Mouse (Mus musculus): Measurements from ENCODE around the gene Bach2. TPM values are rescaled to one million over a fixed set of nuclear protein-coding genes. Genes with fewer than 3 reads are reported as not detected.

Gene Bach2
- polyA plus RNA-seq, 1 experiment from 2014 or later = 12.2 TPM

DNA sequence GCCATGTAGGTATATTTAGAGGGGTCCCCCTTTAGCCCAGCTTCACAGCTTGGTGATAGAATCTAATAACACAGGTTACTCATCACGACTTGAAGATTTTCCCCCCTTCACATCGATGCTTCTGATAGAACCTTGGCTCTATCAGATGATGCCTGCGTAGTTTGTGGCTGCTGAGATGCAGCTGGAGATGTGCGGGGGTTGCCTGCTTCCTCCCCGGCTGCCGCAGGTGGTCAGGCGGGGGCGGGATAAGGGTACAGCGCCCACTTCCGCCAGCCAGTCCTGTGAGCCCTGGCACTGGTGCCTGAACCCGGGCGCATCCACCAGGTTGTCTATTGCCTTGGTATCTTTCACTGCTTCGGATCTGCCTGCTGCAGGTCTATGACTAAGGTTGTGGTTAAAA is 19.5 kb downstream of the Bach2 start:
- ATAC-seq (ENCODE audit: low FRiP score, low read depth) = no peak
- Histone ChIP-seq H3K27me3 (no peaks in the 10 kb centered on the region), H3K27ac (no peak overlapping the region), H3K4me3 (no peak overlapping the region), H3K4me1 (peaks cover 27% of the 10 kb centered on the region), H3K4me2 (replicated peaks) (no peak overlapping the region), H3K36me3 (no peaks in the 10 kb centered on the region), H3K9ac (no peak overlapping the region), H3K9me3 (0 out of 2 replicates have a peak, but pooled peaks cover 2% of the 10 kb centered on the region)
- 91% methylated on average over 13 of the region's 13 CpGs for WGBS

DNA sequence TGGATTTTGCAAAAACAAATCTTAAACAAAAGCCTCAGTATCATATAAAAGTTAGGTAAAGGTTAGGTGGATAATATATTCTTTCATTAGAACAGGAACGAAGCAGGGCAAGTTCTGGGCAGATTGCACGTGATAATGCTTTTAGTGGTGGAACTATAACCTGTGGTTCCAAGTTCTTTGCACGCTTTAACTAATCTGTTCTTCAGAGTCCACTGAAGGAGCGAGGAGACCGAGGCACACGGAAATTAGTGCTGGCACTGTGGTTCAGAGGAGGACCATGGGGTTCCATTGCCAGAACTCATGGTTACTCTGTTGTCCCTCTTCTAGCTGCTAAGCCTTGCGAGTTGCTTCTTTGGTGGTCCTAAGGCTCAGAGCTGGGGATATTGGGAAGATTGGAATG is 20.0 kb downstream of the Bach2 start:
- Histone ChIP-seq H3K27ac (no peak overlapping the region), H3K27me3 (no peaks in the 10 kb centered on the region), H3K9me3 (0 out of 2 replicates have a peak, but pooled peaks cover 2% of the 10 kb centered on the region), H3K9ac (no peak overlapping the region), H3K4me2 (replicated peaks) (no peak overlapping the region), H3K4me1 (peaks cover 32% of the 10 kb centered on the region), H3K36me3 (no peaks in the 10 kb centered on the region), H3K4me3 (no peak overlapping the region)
- no peak for ATAC-seq (ENCODE audit: low FRiP score, low read depth)
- WGBS = 94% methylated on average over 7 of the region's 7 CpGs

- Histone ChIP-seq H3K4me2 (replicated peaks) (no peak overlapping the region), H3K4me1 (peaks cover 53% of the 10 kb centered on the region), H3K9me3 (0 out of 2 replicates have a peak, but pooled peaks cover 2% of the 10 kb centered on the region), H3K27me3 (no peaks in the 10 kb centered on the region), H3K4me3 (no peak overlapping the region), H3K27ac (no peak overlapping the region), H3K36me3 (no peaks in the 10 kb centered on the region), H3K9ac (no peak overlapping the region)
- 67% methylated on average over 4 of the region's 4 CpGs for WGBS
- ATAC-seq (ENCODE audit: low FRiP score, low read depth) = no peak
Observed at GRCm38 (mm10) chr4:32260909-32261308, 22.3 kb downstream of the Bach2 start.

DNA sequence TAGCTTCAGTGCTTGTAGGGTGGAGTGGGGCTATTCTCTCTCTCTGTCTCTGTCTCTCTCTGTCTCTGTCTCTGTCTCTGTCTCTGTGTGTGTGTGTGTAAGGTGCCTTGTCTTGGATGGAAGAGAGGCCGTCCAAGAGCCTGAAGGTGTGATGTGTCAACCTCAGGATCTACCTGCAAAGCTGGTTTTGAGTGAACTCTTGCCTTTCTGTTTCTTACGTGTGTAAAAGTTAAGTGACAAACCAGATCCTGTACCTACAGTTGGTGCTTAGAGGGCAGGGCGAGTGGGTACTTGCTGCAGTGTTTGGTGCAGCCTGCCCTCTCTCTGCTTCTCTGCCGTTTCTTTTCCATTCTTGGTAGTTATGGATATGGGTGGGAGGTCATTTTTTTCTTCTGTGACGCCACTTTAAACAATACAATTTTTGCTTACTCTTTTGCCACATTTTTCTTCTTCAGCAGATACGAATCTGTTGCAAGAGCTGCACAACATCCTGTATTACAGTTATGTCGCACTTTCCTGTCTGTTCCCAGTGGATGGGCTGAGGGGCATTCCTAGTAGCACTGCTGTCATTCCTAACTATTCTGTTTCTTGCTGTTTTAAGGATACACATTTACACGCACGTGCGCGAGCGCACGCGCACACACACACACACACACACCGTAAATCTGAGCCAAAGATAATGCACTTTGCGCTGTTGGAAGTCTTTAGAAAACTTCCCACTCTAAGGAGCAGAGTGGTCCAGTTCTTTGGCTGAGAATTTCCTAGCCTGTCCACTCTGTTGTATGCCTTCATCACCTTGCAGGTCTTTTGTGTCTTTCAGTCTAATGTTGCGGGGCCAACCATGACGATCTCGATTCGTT is 24.5 kb downstream of the Bach2 start:
- no peak overlapping the region for H3K4me3 ChIP-seq
- no peak overlapping the region for H3K4me2 ChIP-seq (replicated peaks)
- WGBS = 88% methylated on average over 20 of the region's 20 CpGs
- no peak overlapping the region for H3K9ac ChIP-seq
- no peaks in the 10 kb centered on the region for H3K36me3 ChIP-seq
- peak overlapping the region; percentile 22; the same call in 1 of the 2 replicates for H3K27ac ChIP-seq
- no peak for ATAC-seq (ENCODE audit: low FRiP score, low read depth)
- H3K9me3 ChIP-seq = 0 out of 2 replicates have a peak, but pooled peaks cover 2% of the 10 kb centered on the region
- H3K27me3 ChIP-seq = no peaks in the 10 kb centered on the region
- H3K4me1 ChIP-seq = peaks cover 68% of the 10 kb centered on the region

GRCm38 (mm10) chr4:32263685-32264038 is 25.1 kb downstream of the Bach2 start:
- no peaks in the 10 kb centered on the region for H3K27me3 ChIP-seq
- H3K4me2 ChIP-seq (replicated peaks) = no peak overlapping the region
- 65% methylated on average over 10 of the region's 10 CpGs for WGBS
- H3K9ac ChIP-seq = no peak overlapping the region
- H3K9me3 ChIP-seq = 0 out of 2 replicates have a peak, but pooled peaks cover 2% of the 10 kb centered on the region
- no peak for ATAC-seq (ENCODE audit: low FRiP score, low read depth)
- peaks cover 68% of the 10 kb centered on the region for H3K4me1 ChIP-seq
- no peak overlapping the region for H3K4me3 ChIP-seq
- H3K36me3 ChIP-seq = no peaks in the 10 kb centered on the region
- no peak overlapping the region for H3K27ac ChIP-seq

DNA sequence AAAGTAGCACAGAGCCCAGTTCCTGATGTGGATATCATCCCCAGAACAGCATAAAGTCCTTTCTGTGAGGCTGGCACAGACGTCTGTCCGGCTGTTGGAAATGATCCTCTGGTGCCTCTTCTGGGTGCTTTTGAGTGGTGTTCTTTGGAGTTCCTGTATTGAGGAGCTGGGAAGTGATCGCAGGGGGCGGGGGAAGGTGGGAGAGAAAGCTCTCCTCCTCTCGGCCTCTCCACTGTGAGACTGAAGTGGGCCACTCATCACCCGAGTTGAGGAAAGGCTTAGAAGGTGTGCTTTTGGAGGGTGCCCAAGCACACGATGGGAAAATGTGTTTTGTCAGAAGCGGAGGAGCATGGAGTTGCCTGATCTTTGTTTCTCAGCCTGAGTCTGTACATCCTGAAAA is 26.3 kb downstream of the Bach2 start:
- WGBS = 55% methylated on average over 8 of the region's 8 CpGs
- H3K9ac ChIP-seq = no peak overlapping the region
- H3K4me3 ChIP-seq = no peak overlapping the region
- H3K9me3 ChIP-seq = 0 out of 2 replicates have a peak, but pooled peaks cover 2% of the 10 kb centered on the region
- H3K27me3 ChIP-seq = no peaks in the 10 kb centered on the region
- H3K27ac ChIP-seq = no peak overlapping the region; the same call in 1 of the 2 replicates
- ATAC-seq (ENCODE audit: low FRiP score, low read depth) = no peak
- H3K4me1 ChIP-seq = peaks cover 70% of the 10 kb centered on the region
- no peak overlapping the region for H3K4me2 ChIP-seq (replicated peaks)
- no peaks in the 10 kb centered on the region for H3K36me3 ChIP-seq

DNA sequence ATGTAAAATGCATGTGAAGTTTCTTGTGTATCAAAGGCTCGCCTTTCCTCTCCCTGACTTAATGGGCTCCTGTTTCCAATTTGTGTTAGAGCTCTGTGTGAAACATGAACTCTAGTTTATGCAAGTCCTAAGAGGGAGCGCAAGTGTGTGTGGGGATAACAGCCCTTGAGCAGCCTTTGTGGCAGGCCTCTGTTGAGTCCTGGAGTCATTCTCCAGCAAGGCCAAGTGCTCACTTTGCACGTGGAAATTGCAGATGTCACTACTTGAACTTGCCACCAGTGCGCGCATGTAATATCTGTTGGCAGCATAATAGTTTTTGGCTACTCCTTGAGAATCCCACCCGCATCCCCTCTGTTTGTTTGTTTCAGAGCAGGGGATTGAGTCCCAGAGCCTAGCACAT is 28.1 kb downstream of the Bach2 start:
- H3K4me3 ChIP-seq = no peak overlapping the region
- peak; percentile 73 for ATAC-seq (ENCODE audit: low FRiP score, low read depth)

DNA sequence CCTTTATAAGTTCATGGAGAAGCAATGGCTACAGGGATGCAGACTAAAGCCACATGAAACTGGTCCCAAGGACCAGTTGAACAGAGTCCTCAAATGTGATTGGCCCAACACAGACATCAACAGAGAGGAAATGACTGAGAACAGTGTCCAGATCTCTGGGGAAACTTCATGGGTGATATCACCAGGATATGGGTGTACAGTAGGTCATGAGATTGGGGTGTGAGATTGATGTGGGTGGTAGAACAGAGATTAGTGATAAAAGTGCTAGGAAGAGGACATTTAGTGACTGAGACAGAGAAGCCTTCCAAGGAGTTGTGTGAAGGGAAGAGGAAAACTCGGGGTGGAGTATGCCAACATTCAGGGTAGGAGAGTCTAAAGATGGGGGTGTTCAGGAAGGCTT is 29.4 kb downstream of the Bach2 start:
- Histone ChIP-seq H3K27ac (no peak overlapping the region), H3K36me3 (no peaks in the 10 kb centered on the region), H3K4me2 (replicated peaks) (no peak overlapping the region), H3K27me3 (no peaks in the 10 kb centered on the region), H3K9me3 (no peaks in the 10 kb centered on the region), H3K4me3 (no peak overlapping the region), H3K4me1 (peaks cover 51% of the 10 kb centered on the region), H3K9ac (no peak overlapping the region)
- ATAC-seq (ENCODE audit: low FRiP score, low read depth) = no peak
- WGBS = 87% methylated on average over 1 of the region's 1 CpGs

More for the DNA sequence above, 28.1 kb downstream of the Bach2 start:
- WGBS = 21% methylated on average over 6 of the region's 6 CpGs
- Histone ChIP-seq H3K9ac (no peak overlapping the region), H3K27me3 (no peaks in the 10 kb centered on the region), H3K4me1 (peaks cover 58% of the 10 kb centered on the region), H3K36me3 (no peaks in the 10 kb centered on the region), H3K9me3 (0 out of 2 replicates have a peak, but pooled peaks cover 2% of the 10 kb centered on the region), H3K27ac (peak overlapping the region; percentile 73), H3K4me2 (replicated peaks) (no peak overlapping the region)

GRCm38 (mm10) chr4:32272398-32272797 is 33.8 kb downstream of the Bach2 start:
- 75% methylated on average over 5 of the region's 5 CpGs for WGBS

DNA sequence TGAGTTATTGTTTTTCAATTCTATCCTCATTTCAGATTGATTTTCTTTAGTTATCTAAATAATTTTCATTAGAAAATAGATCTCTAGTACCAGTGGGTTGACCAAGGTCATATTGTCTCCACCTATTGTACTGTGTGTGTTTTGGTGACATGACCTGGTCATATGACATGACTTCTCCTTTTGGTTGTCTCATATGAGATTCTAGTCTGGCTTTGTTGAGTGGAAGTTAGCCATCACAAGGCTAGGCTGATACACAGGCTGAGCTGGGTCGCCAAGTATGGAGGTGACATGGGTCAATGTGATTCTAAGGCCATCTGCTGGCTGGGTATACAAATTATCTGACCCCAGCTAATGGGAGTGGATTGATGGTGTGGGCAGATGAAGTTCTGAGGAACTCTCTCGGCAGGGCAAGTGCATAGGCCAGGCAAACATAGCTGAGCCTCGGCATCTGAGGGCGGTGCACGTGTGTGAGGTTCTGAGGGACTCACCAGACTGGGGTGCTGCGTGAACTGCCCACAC is 36.2 kb downstream of the Bach2 start:
- no peaks in the 10 kb centered on the region for H3K9me3 ChIP-seq
- no peak overlapping the region for H3K4me2 ChIP-seq (replicated peaks)
- H3K27me3 ChIP-seq = no peaks in the 10 kb centered on the region
- H3K4me1 ChIP-seq = peaks cover 21% of the 10 kb centered on the region
- WGBS = 88% methylated on average over 6 of the region's 6 CpGs
- ATAC-seq (ENCODE audit: low FRiP score, low read depth) = no peak
- no peaks in the 10 kb centered on the region for H3K36me3 ChIP-seq
- no peak overlapping the region for H3K27ac ChIP-seq
- no peak overlapping the region for H3K4me3 ChIP-seq
- H3K9ac ChIP-seq = no peak overlapping the region

More at GRCm38 (mm10) chr4:32272398-32272797, 33.8 kb downstream of the Bach2 start:
- Histone ChIP-seq H3K9ac (no peak overlapping the region), H3K27ac (no peak overlapping the region), H3K4me2 (replicated peaks) (no peak overlapping the region), H3K4me3 (no peak overlapping the region), H3K27me3 (no peaks in the 10 kb centered on the region), H3K4me1 (peaks cover 12% of the 10 kb centered on the region), H3K36me3 (no peaks in the 10 kb centered on the region), H3K9me3 (no peaks in the 10 kb centered on the region)
- ATAC-seq (ENCODE audit: low FRiP score, low read depth) = no peak

- Histone ChIP-seq H3K9me3 (no peaks in the 10 kb centered on the region), H3K4me3 (no peak overlapping the region), H3K9ac (no peak overlapping the region), H3K4me1 (peaks cover 25% of the 10 kb centered on the region), H3K27ac (peak overlapping the region; percentile 69), H3K36me3 (no peaks in the 10 kb centered on the region), H3K4me2 (replicated peaks) (no peak overlapping the region), H3K27me3 (no peaks in the 10 kb centered on the region)
- WGBS = 54% methylated on average over 1 of the region's 1 CpGs
- ATAC-seq (ENCODE audit: low FRiP score, low read depth) = peak; percentile 64
Observed at GRCm38 (mm10) chr4:32279842-32280241, 41.2 kb downstream of the Bach2 start.

DNA sequence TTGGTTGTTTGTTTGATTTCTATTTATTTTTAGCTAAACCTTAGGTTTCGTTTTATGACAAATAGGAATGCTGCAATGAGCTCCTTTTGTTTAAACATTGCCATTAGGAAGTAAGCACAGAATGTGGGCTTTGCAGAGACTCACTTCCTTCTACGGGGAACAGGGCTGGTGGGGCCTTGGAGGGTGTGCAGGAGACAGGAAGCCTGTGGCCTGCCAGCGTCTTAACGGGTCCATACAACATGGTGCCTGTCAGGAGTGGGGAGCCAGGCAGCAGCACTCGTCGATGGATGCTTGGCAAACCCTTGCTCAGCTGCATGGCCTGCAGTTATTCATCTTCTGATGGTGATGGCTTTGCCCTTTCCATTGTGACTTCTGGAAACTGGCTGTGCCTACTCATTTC is 41.8 kb downstream of the Bach2 start:
- WGBS = 21% methylated on average over 6 of the region's 6 CpGs
- Histone ChIP-seq H3K4me1 (peaks cover 25% of the 10 kb centered on the region), H3K27ac (peak overlapping the region; percentile 82), H3K9ac (no peak overlapping the region), H3K4me2 (replicated peaks) (no peak overlapping the region), H3K27me3 (no peaks in the 10 kb centered on the region), H3K9me3 (no peaks in the 10 kb centered on the region), H3K36me3 (no peaks in the 10 kb centered on the region), H3K4me3 (no peak overlapping the region)
- 0 out of 2 replicates have a peak, but pooled peaks have one; percentile 19 for ATAC-seq (ENCODE audit: low FRiP score, low read depth)

Measured in limb, embryonic 13.5 days (tissue).